Mouse (Mus musculus): Measurements from ENCODE around the gene Rlim.

The Rlim gene

GRCm38 (mm10) chrX:103981169-103981689 lies at the start of gene Rlim:
Gene Rlim, minus strand, starts transcription at chrX:103981284.
- peak; percentile 75 for DNase-seq (ENCODE audit: low read depth, low spot score)

- DNase-seq (ENCODE audit: low read depth, low spot score): no peak
Measured at GRCm38 (mm10) chrX:104017196-104017595, 36.1 kb upstream of the Rlim start.

- DNase-seq (ENCODE audit: low read depth, low spot score): no peak
Measured at GRCm38 (mm10) chrX:104015048-104015447, 34.0 kb upstream of the Rlim start.

GRCm38 (mm10) chrX:104013318-104013811 lies 32.3 kb upstream of the Rlim start:
- DNase-seq (ENCODE audit: low read depth, low spot score): no peak

- DNase-seq (ENCODE audit: low read depth, low spot score): no peak
Measured at GRCm38 (mm10) chrX:103994741-103995140, 13.7 kb upstream of the Rlim start.

- no peak for DNase-seq (ENCODE audit: low read depth, low spot score)
Measured at GRCm38 (mm10) chrX:103993864-103994263, 12.8 kb upstream of the Rlim start.

GRCm38 (mm10) chrX:103991702-103992101 lies 10.6 kb upstream of the Rlim start:
- DNase-seq (ENCODE audit: low read depth, low spot score): no peak

GRCm38 (mm10) chrX:103990392-103990791 lies 9.3 kb upstream of the Rlim start:
- no peak for DNase-seq (ENCODE audit: low read depth, low spot score)

GRCm38 (mm10) chrX:103987215-103987964 lies 6.3 kb upstream of the Rlim start:
- DNase-seq (ENCODE audit: low read depth, low spot score): no peak

- DNase-seq (ENCODE audit: low read depth, low spot score): no peak
Measured at GRCm38 (mm10) chrX:103986159-103986558, 5.1 kb upstream of the Rlim start.

GRCm38 (mm10) chrX:103984992-103985391 lies 3.9 kb upstream of the Rlim start:
- DNase-seq (ENCODE audit: low read depth, low spot score): no peak

GRCm38 (mm10) chrX:103981806-103982205 lies 722 bp upstream of the Rlim start:
- DNase-seq (ENCODE audit: low read depth, low spot score): no peak

GRCm38 (mm10) chrX:103980590-103981168 lies 405 bp downstream of the Rlim start:
- DNase-seq (ENCODE audit: low read depth, low spot score): peak; percentile 25

- DNase-seq (ENCODE audit: low read depth, low spot score): no peak
Measured at GRCm38 (mm10) chrX:103980036-103980435, 1.0 kb downstream of the Rlim start.

- DNase-seq (ENCODE audit: low read depth, low spot score): no peak
Measured at GRCm38 (mm10) chrX:103939701-103940100, 41.4 kb downstream of the Rlim start.

GRCm38 (mm10) chrX:103937333-103937732 lies 43.8 kb downstream of the Rlim start:
- DNase-seq (ENCODE audit: low read depth, low spot score): no peak

- DNase-seq (ENCODE audit: low read depth, low spot score): no peak
Measured at GRCm38 (mm10) chrX:103922436-103922835, 58.6 kb downstream of the Rlim start.

GRCm38 (mm10) chrX:103918954-103919353 lies 62.1 kb downstream of the Rlim start:
- DNase-seq (ENCODE audit: low read depth, low spot score): no peak

- DNase-seq (ENCODE audit: low read depth, low spot score): no peak
Measured at GRCm38 (mm10) chrX:103914790-103915189, 66.3 kb downstream of the Rlim start.
